In the genomic region with DNA sequence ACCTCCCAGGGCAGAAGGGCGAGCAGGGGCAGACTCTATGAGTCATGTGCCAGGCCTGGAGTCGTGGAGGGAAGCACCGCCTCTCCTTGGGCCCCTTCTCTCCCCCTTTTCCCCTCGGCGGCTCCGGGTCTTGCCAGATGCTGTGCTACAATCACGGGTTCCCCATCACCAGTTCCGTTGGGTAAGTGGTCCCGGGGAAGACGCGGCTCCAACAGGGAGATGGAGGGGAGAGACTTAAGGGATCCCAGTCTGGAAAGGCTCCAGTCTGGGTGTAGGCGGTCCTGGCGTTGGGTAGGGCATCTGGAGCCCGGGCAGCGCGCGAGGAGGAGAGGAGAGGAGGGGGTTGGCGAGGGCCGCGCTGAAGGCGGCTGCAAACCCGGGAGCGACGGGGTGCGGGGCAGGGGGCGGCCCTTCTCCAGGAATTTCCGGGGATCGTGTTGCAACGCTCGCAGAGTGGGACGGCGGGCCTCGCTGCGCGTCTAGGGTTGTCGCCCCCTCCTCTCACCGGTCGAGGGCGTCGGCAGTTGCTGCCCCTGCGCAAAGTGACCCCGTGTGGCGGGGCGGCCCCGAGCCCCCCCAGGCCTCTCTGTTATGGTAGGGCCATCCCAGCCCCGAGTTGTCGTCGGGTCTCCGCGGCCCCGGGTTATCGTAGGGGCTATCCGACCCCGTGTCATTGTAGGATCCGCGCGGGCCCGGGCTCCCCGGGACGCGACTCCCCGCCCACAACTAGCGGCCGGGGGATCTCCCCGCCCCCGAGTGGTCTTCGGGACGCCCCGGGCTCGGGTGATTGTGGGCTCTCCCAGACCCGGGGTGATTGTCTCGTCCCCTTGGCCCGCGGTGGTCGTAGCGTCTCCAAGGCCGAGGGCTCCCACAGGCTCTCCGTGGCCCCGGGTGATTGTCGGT, we compare ENCODE assay signal across 8 mouse cellular contexts. TPM values are rescaled to one million over a fixed set of nuclear protein-coding genes. Genes with fewer than 3 reads are reported as not detected.
DNase-seq lines count a peak whose midpoint lies in the region; ATAC-seq lines count a peak whose summit lies in the region.

Gene Rab34, plus strand, starts transcription at position 100 of the 903 bp plus-strand sequence.

- peak; percentile 71 for DNase-seq in layer of hippocampus, adult 11-12 months (ENCODE audit: low spot score)
- no peak for DNase-seq in layer of hippocampus, adult 9-10 months (ENCODE audit: low spot score)
- peak; percentile 96 for DNase-seq in embryonic facial prominence, embryonic 14.5 days (ENCODE audit: low spot score)
- peak; percentile 42 for DNase-seq in heart, adult 8-10 months (ENCODE audit: low spot score)
- peak; percentile 77 for DNase-seq in kidney, adult 18-20 months

- H3K4me2 ChIP-seq in embryonic facial prominence, embryonic 14.5 days (ENCODE audit: low read depth, low read length), result peak within 1 kb of the TSS; percentile 70
- H3K4me2 ChIP-seq in limb, embryonic 12.5 days, result peak within 1 kb of the TSS; percentile 63
- peak within 1 kb of the TSS; percentile 67 for H3K4me2 ChIP-seq in midbrain, embryonic 12.5 days (replicated peaks)
- H3K4me2 ChIP-seq in stomach, embryonic 16.5 days (ENCODE audit: low read depth, low read length), result peak within 1 kb of the TSS; percentile 69

- H3K27me3 ChIP-seq in embryonic facial prominence, embryonic 14.5 days (replicated peaks; ENCODE audit: control insufficient read depth, insufficient read depth, low read length), result no peaks in the 10 kb centered on the region
- H3K27me3 ChIP-seq in limb, embryonic 12.5 days, result no peaks in the 10 kb centered on the region
- no peaks in the 10 kb centered on the region for H3K27me3 ChIP-seq in midbrain, embryonic 12.5 days
- H3K27me3 ChIP-seq in stomach, embryonic 16.5 days (ENCODE audit: control insufficient read depth, insufficient read depth, low read length), result no peaks in the 10 kb centered on the region

- peak; percentile 91 for ATAC-seq in embryonic facial prominence, embryonic 14.5 days (ENCODE audit: low read depth)
- peak; percentile 90 for ATAC-seq in limb, embryonic 12.5 days (ENCODE audit: insufficient number of reproducible peaks, insufficient read depth, low FRiP score, low TSS enrichment, low read depth)
- ATAC-seq in midbrain, embryonic 12.5 days (ENCODE audit: low FRiP score, low read depth), result peak; percentile 81
- peak; percentile 87 for ATAC-seq in stomach, embryonic 16.5 days (ENCODE audit: insufficient read depth, low FRiP score)

- WGBS in embryonic facial prominence, embryonic 14.5 days, result 0% methylated on average over 38 of the region's 80 CpGs
- WGBS in limb, embryonic 12.5 days, result under 1% methylated on average over 79 of the region's 80 CpGs
- under 1% methylated on average over 71 of the region's 80 CpGs for WGBS in midbrain, embryonic 12.5 days
- WGBS in stomach, embryonic 16.5 days, result under 1% methylated on average over 77 of the region's 80 CpGs

- peak within 1 kb of the TSS; percentile 69 for H3K4me3 ChIP-seq in embryonic facial prominence, embryonic 14.5 days (ENCODE audit: low read depth, low read length)
- peak within 1 kb of the TSS; percentile 83 for H3K4me3 ChIP-seq in limb, embryonic 12.5 days (replicated peaks)
- H3K4me3 ChIP-seq in midbrain, embryonic 12.5 days, result peak within 1 kb of the TSS; percentile 71
- peak within 1 kb of the TSS; percentile 76 for H3K4me3 ChIP-seq in stomach, embryonic 16.5 days (replicated peaks; ENCODE audit: low read length)

- peaks cover 33% of the 10 kb centered on the region for H3K36me3 ChIP-seq in embryonic facial prominence, embryonic 14.5 days (ENCODE audit: control insufficient read depth, insufficient read depth, low read length)
- H3K36me3 ChIP-seq in limb, embryonic 12.5 days, result peaks cover 33% of the 10 kb centered on the region
- H3K36me3 ChIP-seq in midbrain, embryonic 12.5 days, result peaks cover 24% of the 10 kb centered on the region
- no peaks in the 10 kb centered on the region for H3K36me3 ChIP-seq in stomach, embryonic 16.5 days (ENCODE audit: control insufficient read depth, insufficient read depth, low read length)

- peaks cover 20% of the 10 kb centered on the region for H3K4me1 ChIP-seq in embryonic facial prominence, embryonic 14.5 days (ENCODE audit: control insufficient read depth, insufficient read depth, low read length)
- H3K4me1 ChIP-seq in limb, embryonic 12.5 days (replicated peaks), result peaks cover 14% of the 10 kb centered on the region
- peaks cover 16% of the 10 kb centered on the region for H3K4me1 ChIP-seq in midbrain, embryonic 12.5 days
- peaks cover 12% of the 10 kb centered on the region for H3K4me1 ChIP-seq in stomach, embryonic 16.5 days (ENCODE audit: control insufficient read depth, insufficient read depth, low read length)

- no peaks in the 10 kb centered on the region for H3K9me3 ChIP-seq in embryonic facial prominence, embryonic 14.5 days (ENCODE audit: control insufficient read depth, low read length)
- no peaks in the 10 kb centered on the region for H3K9me3 ChIP-seq in limb, embryonic 12.5 days
- H3K9me3 ChIP-seq in midbrain, embryonic 12.5 days, result no peaks in the 10 kb centered on the region
- H3K9me3 ChIP-seq in stomach, embryonic 16.5 days (replicated peaks; ENCODE audit: control insufficient read depth, low read length), result no peaks in the 10 kb centered on the region

- H3K9ac ChIP-seq in embryonic facial prominence, embryonic 14.5 days (ENCODE audit: low read depth, low read length), result peak within 1 kb of the TSS; percentile 94
- peak within 1 kb of the TSS; percentile 96 for H3K9ac ChIP-seq in limb, embryonic 12.5 days (replicated peaks)
- H3K9ac ChIP-seq in midbrain, embryonic 12.5 days (replicated peaks), result peak within 1 kb of the TSS; percentile 84
- H3K9ac ChIP-seq in stomach, embryonic 16.5 days (ENCODE audit: low read length), result peak within 1 kb of the TSS; percentile 94

- H3K27ac ChIP-seq in embryonic facial prominence, embryonic 14.5 days (replicated peaks; ENCODE audit: low read depth, low read length), result peak within 1 kb of the TSS; percentile 98
- H3K27ac ChIP-seq in limb, embryonic 12.5 days, result peak within 1 kb of the TSS; percentile 100
- peak within 1 kb of the TSS; percentile 92 for H3K27ac ChIP-seq in midbrain, embryonic 12.5 days (replicated peaks)
- peak within 1 kb of the TSS; percentile 97 for H3K27ac ChIP-seq in stomach, embryonic 16.5 days (ENCODE audit: low read length)

RNA-seq across cellular contexts. Expression of gene Rab34, which starts in this region (rescaled TPM):
- polyA plus RNA-seq in embryonic facial prominence, embryonic 14.5 days (2014; fragmentation: Nextera tagmentation; extraction: Ambion mirVana), result 136 and 156 TPM in 2 replicates
- 1 to 10 TPM; 6.8 to 8.7 (median 8.1) TPM for total RNA-seq in heart, adult 8-10 months (2022)
- 149 and 157 TPM in 2 replicates for polyA plus RNA-seq in limb, embryonic 12.5 days (2016; fragmentation: Nextera tagmentation; extraction: Ambion mirVana)
- 54.9 and 68.1 TPM in 2 replicates for polyA plus RNA-seq in midbrain, embryonic 12.5 days (2016; fragmentation: Nextera tagmentation; extraction: Ambion mirVana)
- 88.3 and 90.9 TPM in 2 replicates for polyA plus RNA-seq in stomach, embryonic 16.5 days (2015; fragmentation: Nextera tagmentation; extraction: Ambion mirVana)
